Mouse (Mus musculus) small intestine, adult 2 months (tissue): ENCODE data around the gene Ppp1r10. TPM values are rescaled to one million over a fixed set of nuclear protein-coding genes. Genes with fewer than 3 reads are reported as not detected.
A peak's percentile ranks its signal among the peaks of the same experiment; 100 is the strongest.

Experiments
- H3K27ac ChIP-seq: fragments of 200-500 bp; 2 replicates; pipeline ENCODE4 v1.5.1; 2012; ENCODE audit warnings: low read depth, low read length, control low read depth, inconsistent platforms; ENCODE audit not compliant: insufficient read depth
- H3K27me3 ChIP-seq: fragments of 200-500 bp; 2 replicates; pipeline ENCODE4 v1.6.1; 2012; ENCODE audit warnings: mild to moderate bottlenecking, moderate library complexity, low read length, inconsistent platforms; ENCODE audit not compliant: control insufficient read depth, insufficient read depth
- H3K36me3 ChIP-seq: fragments of 200-500 bp; 2 replicates; pipeline ENCODE4 v1.6.1; 2012; ENCODE audit warnings: mild to moderate bottlenecking, low read length, control low read depth, inconsistent platforms; ENCODE audit not compliant: control insufficient read depth, insufficient read depth
- H3K4me1 ChIP-seq: fragments of 200-500 bp; 2 replicates; pipeline ENCODE4 v1.6.1; 2012; ENCODE audit warnings: low read length, inconsistent platforms, mixed read lengths; ENCODE audit not compliant: control insufficient read depth, insufficient read depth, insufficient read length
- H3K4me3 ChIP-seq: fragments of 200-500 bp; 2 replicates; pipeline ENCODE4 v1.5.1; 2012; ENCODE audit warnings: low read depth, mild to moderate bottlenecking, control low read depth, inconsistent platforms, low read length, moderate library complexity
- CTCF ChIP-seq: fragments of 200-500 bp; IDR thresholded peaks from 2 replicates; pipeline ENCODE4 v1.5.1; 2012; ENCODE audit warnings: low read depth, mild to moderate bottlenecking, control low read depth, inconsistent platforms, low read length, moderate library complexity, mixed read lengths; ENCODE audit not compliant: insufficient replicate concordance, insufficient read length; ENCODE audit errors: extremely low read depth
- POLR2A ChIP-seq: fragments of 200-500 bp; IDR thresholded peaks from 2 replicates; pipeline ENCODE4 v1.6.1; 2012; ENCODE audit warnings: low read depth, mild to moderate bottlenecking, control low read depth, inconsistent platforms, low read length, moderate library complexity
- WGBS: fragments of 180-500 bp; shearing (Covaris S2); methylation state at CpG from one replicate; pipeline ENCODE4 v1.1.7; 2018; 5-methylcytosine and 5-hydroxymethylcytosine counted together
- polyA plus RNA-seq: library from polyadenylated mRNA; depleted of rRNA; stranded (reverse); fragments of >200 nt; gene quantifications from 2 replicates; pipeline ENCODE4 v1.2.3, GENCODE M21; 2012

Ppp1r10 gene
- polyA plus RNA-seq, 1 experiment = 33.3 TPM

DNA sequence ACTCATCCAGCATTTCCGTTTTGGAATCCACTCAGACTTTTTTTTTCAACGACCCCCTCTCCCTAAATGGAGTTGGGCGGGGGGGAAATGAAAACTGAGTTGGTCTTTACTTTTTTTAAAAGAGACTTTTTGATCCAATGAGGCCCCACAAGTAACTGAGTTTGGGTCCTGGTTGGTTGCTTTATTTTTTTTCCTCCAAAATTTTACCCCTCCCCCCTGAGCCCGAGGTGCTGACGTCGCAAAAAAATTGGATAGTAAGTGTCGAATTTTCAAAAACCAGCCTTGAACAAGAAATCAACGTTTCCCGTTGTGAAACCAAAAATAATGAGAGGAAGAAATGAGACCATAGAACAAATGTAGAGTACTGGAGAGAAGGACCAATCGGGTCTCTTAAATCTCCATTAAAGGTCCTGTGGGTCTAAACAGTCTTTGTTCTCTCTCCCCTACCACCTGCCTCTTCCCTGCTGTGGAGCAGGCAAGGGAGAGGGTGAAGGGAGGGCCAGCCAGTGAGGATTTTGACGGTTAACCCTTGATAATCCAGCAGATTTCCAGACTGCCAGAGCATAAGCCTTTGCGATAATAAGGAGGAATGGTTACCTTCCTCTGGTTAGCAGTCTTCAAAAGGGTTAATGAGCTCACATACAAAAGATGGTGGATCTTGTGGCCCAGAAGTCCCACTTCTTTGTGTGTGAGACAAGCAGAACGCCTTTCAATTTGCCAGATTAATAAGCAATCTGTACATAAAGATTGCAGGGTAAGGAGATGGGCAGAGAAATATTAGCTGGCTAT lies 1.4 kb downstream of the Ppp1r10 start:
- peaks cover 17% of the 10 kb centered on the region for H3K4me1 ChIP-seq
- WGBS = under 1% methylated on average over 13 of the region's 13 CpGs
- peak overlapping the region; percentile 81 for H3K4me3 ChIP-seq
- no peaks in the 10 kb centered on the region for H3K27me3 ChIP-seq
- TF ChIP-seq CTCF (no peak), POLR2A (peak; percentile 38)
- peaks cover 23% of the 10 kb centered on the region for H3K36me3 ChIP-seq
- peak overlapping the region; percentile 97 for H3K27ac ChIP-seq

DNA sequence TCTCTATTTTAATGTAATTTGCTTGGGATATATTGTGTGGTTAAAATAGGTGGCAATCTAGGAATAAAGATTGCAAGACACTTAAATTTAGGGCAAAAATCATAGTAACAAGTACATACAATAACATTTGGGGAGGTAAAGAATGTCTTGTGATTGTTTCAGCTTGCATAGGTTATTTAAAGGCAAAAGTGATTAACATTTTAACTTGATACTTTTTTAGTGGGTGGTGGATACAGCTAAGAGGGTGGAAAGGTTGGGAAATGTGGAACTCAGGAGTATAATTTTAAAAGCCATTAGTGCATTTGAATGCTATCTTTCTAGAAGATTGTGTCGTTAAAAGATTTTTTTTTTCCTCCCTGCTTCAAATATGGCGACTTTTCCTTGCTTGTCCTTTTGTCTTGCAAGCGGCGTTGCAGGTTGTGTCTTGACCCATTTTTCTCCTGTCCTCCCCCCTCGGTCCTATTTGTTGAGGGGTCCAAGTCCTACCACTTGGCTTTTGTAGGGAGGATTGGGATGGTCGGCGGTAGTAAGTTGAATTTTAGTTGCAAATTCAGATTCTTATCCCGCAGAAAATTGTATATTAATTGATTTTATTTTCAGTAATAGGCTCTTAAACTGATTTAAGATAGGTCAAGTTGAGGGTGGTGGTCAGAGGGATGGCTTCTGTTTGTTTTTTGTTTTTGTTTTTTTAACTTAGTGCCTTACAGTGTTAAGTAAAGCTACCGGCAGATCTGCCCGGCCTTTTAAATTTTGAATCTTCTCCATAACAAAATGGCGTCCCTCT lies 2.2 kb downstream of the Ppp1r10 start:
- Histone ChIP-seq H3K36me3 (peaks cover 22% of the 10 kb centered on the region), H3K27ac (peak overlapping the region; percentile 99), H3K4me3 (peak overlapping the region; percentile 77), H3K27me3 (no peaks in the 10 kb centered on the region), H3K4me1 (peaks cover 18% of the 10 kb centered on the region)
- WGBS = under 1% methylated on average over 11 of the region's 11 CpGs
- TF ChIP-seq POLR2A (no peak), CTCF (no peak)

DNA sequence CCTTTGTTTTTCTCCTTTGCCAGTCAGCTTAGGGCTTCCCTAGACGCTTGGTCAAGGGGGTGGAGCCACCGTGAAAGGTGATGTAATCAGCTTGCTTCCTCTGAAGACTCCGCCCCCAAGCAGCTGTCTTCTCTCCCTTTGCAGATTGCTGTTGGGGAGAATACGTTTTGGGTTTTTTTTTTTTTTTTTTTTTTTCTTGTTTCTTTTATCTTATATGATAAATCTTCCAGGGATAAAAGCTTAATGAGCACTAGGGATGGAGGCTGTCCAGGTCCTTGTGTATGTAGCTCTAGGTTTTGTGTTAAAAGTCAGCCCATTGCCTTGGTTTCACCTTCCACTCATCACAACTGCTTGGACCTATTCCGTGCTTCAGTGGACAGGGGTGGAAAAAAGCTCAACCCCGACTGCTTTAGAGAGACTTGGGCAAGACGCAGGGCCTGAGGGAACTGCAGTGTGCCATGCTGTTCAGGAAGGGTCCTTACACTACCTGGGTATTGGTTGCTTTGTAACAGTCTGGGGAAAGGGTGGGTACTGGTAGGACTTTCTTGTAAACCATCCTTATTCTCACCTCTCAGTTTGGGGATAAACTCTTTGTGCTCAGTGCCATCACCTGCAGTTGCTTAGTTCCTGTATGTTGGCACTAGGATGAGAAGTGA lies 3.0 kb downstream of the Ppp1r10 start:
- Histone ChIP-seq H3K36me3 (peaks cover 26% of the 10 kb centered on the region), H3K27ac (peak overlapping the region; percentile 99), H3K4me3 (peak overlapping the region; percentile 58), H3K27me3 (no peaks in the 10 kb centered on the region), H3K4me1 (peaks cover 18% of the 10 kb centered on the region)
- TF ChIP-seq CTCF (no peak), POLR2A (no peak; the same call in 1 of the 2 replicates)
- WGBS = 4% methylated on average over 7 of the region's 7 CpGs

DNA sequence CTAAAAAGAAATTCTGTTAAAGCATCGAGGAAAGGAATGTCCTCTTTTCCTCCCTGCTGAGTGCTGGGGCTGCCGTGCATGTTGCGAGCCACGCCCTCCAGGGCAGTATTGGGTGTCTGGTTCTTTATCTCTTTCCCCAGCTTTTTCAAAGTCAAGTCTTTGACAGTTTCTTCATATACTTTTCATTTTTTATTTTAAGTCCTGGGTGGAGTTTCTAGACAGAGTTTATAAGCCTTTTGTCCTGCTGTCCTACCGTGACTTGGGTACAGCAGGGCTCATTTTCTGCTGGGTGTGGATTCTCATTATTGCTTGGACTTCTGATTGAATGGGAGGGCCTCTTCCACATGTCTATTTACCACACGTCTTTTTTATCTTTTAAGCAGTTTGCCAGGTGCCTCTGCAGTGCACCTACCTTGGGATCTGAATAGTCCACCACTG lies 3.6 kb downstream of the Ppp1r10 start:
- H3K36me3 ChIP-seq = peaks cover 30% of the 10 kb centered on the region
- peak overlapping the region; percentile 84 for H3K27ac ChIP-seq
- TF ChIP-seq POLR2A = no peak
- no peak for TF ChIP-seq CTCF
- H3K27me3 ChIP-seq = no peaks in the 10 kb centered on the region
- WGBS = 18% methylated on average over 6 of the region's 6 CpGs
- H3K4me3 ChIP-seq = no peak overlapping the region
- peaks cover 18% of the 10 kb centered on the region for H3K4me1 ChIP-seq

DNA sequence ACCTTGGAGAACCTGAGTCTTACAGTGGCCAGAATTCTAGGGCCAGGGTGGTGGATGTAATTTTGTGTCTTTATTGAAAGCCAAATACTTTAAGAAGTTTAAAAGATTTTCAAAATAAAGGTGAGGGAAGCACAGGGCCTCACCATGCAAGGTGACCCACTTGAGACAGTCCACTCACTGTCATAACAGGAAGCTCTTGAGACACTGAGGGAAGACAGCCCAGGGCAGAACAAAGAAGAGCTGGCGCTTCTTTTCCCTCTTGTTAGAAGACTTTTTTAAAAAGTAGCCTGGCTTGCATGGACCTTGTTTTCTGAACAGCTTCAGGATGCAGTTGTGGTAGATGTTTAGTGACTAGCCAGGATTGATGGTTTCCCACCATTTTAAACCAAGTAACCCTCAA lies 4.2 kb downstream of the Ppp1r10 start:
- TF ChIP-seq POLR2A (no peak), CTCF (no peak)
- WGBS = 71% methylated on average over 1 of the region's 1 CpGs
- Histone ChIP-seq H3K4me1 (peaks cover 18% of the 10 kb centered on the region), H3K27ac (peak overlapping the region; percentile 84; the same call in 1 of the 2 replicates), H3K27me3 (no peaks in the 10 kb centered on the region), H3K4me3 (no peak overlapping the region), H3K36me3 (peaks cover 35% of the 10 kb centered on the region)

DNA sequence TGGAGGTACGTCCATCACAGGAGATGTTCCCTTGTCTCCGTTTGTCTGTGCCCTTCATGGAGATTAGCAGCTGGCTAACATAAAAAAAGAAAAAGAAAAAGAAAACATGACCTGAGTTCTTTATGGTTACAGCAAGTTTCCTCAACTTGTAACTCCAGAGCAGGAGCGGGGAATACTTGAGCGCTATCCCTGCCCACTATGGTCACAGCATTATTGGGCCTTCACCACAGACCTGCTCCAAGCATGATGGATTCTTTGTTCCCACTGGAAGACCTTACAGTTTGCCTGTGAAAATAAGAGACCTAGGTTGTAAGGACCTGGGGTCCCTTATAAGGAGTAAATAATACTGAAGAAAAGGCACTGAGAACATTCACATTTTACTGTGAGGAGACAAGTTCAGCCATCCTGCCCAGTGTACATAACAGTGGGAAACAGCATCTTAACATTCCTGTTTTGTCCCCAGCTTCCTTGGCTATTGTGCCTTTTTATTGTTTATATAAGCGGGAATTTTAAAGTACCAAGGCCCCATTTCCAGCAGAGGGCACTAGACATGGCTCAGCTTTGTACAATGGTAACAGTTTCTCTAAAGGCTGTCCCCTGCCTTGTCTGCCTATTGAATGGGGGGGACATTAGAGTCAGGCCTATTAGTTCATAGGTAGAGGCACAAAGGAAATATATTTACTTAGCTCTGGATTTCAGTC lies 4.8 kb downstream of the Ppp1r10 start:
- 72% methylated on average over 5 of the region's 5 CpGs for WGBS
- Histone ChIP-seq H3K4me1 (peaks cover 18% of the 10 kb centered on the region), H3K36me3 (peaks cover 39% of the 10 kb centered on the region), H3K27ac (peak overlapping the region; percentile 26; the same call in 1 of the 2 replicates), H3K27me3 (no peaks in the 10 kb centered on the region), H3K4me3 (no peak overlapping the region)
- TF ChIP-seq POLR2A = no peak
- no peak for TF ChIP-seq CTCF
